Comparison of ENCODE assay signal across 8 mouse cellular contexts in the genomic region with DNA sequence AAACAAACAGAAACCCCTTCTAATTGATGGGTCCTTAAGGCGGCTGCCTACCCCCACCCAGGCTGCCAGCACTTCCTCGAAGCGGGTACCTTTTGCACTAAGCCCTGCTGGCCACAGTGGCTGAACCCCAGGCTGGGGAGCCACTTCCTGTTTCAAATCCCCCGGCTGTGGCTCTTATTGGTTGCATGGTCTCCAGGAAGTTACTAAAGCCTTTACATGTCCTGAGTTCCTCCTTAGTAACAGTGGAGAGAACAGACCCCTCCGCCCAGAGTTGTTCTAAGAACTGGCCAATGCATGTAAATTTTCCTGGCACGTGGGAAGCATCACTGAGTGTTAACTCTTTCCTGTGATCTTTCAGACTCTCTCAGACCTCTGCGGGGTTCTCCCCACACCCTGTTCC. TPM values are rescaled to one million over a fixed set of nuclear protein-coding genes. Genes with fewer than 3 reads are reported as not detected.
DNase-seq lines count a peak whose midpoint lies in the region; ATAC-seq and TF ChIP-seq lines count a peak whose summit lies in the region.

No protein-coding gene starts in this region.

- peak; percentile 58 for ATAC-seq in G1E (ENCODE audit: extremely low read depth, insufficient number of reproducible peaks, low FRiP score, poor library complexity, severe bottlenecking)
- ATAC-seq in heart, embryonic 11.5 days (replicated peaks; ENCODE audit: insufficient number of reproducible peaks, low FRiP score, low TSS enrichment) = no peak
- no peak for ATAC-seq in limb, embryonic 15.5 days (ENCODE audit: insufficient number of reproducible peaks, low FRiP score, low TSS enrichment, low read depth)
- no peak for ATAC-seq in cerebellum, adult (ENCODE audit: insufficient number of reproducible peaks, low FRiP score, low TSS enrichment)

- H3K27ac ChIP-seq in heart, embryonic 11.5 days (ENCODE audit: low read depth, low read length) = 0 out of 2 replicates have a peak overlapping the region, but pooled peaks have one; percentile 22
- H3K27ac ChIP-seq in limb, embryonic 15.5 days = 0 out of 2 replicates have a peak overlapping the region, but pooled peaks have one; percentile 30

- H3K9ac ChIP-seq in heart, embryonic 11.5 days (ENCODE audit: low read depth, low read length) = no peak overlapping the region
- H3K9ac ChIP-seq in limb, embryonic 15.5 days = no peak overlapping the region

- peak; percentile 91 for DNase-seq in A20 (ENCODE audit: low read depth, low spot score)
- peak; percentile 79 for DNase-seq in G1E (ENCODE audit: low spot score)
- peak; percentile 55 to 67 for DNase-seq in monocyte, adult 2 months (ENCODE audit: low read depth in 1 of 2, low spot score in 2 of 2)
- DNase-seq in ovary, postnatal 36 days (ENCODE audit: low spot score) = no peak
- DNase-seq in retina, postnatal 1 day = no peak

- no peaks in the 10 kb centered on the region for H3K27me3 ChIP-seq in G1E (ENCODE audit: insufficient read depth, low read length)
- no peaks in the 10 kb centered on the region for H3K27me3 ChIP-seq in heart, embryonic 11.5 days (ENCODE audit: control insufficient read depth, insufficient read depth, low read length)
- H3K27me3 ChIP-seq in limb, embryonic 15.5 days = no peaks in the 10 kb centered on the region

- H3K4me1 ChIP-seq in G1E (ENCODE audit: insufficient read depth, low read depth, low read length) = peaks cover 76% of the 10 kb centered on the region
- peaks cover 34% of the 10 kb centered on the region for H3K4me1 ChIP-seq in heart, embryonic 11.5 days (ENCODE audit: control insufficient read depth, insufficient read depth, low read length)
- H3K4me1 ChIP-seq in limb, embryonic 15.5 days = peaks cover 44% of the 10 kb centered on the region

- H3K4me3 ChIP-seq in G1E (ENCODE audit: low read depth, low read length) = peak overlapping the region; percentile 71
- no peak overlapping the region for H3K4me3 ChIP-seq in heart, embryonic 11.5 days (ENCODE audit: low read depth, low read length)
- peak overlapping the region; percentile 36; the same call in 1 of the 2 replicates for H3K4me3 ChIP-seq in limb, embryonic 15.5 days

- 37% methylated on average over 7 of the region's 7 CpGs for WGBS in heart, embryonic 11.5 days (ENCODE audit: insufficient replicate concordance)
- WGBS in limb, embryonic 15.5 days = 37% methylated on average over 7 of the region's 7 CpGs

- peaks cover 97% of the 10 kb centered on the region for H3K36me3 ChIP-seq in G1E (replicated peaks)
- H3K36me3 ChIP-seq in heart, embryonic 11.5 days (ENCODE audit: control insufficient read depth, insufficient read depth, low read length) = peaks cover 53% of the 10 kb centered on the region
- peaks cover 76% of the 10 kb centered on the region for H3K36me3 ChIP-seq in limb, embryonic 15.5 days

- H3K4me2 ChIP-seq in heart, embryonic 11.5 days = peak overlapping the region; percentile 53
- H3K4me2 ChIP-seq in limb, embryonic 15.5 days = peak overlapping the region; percentile 51

- no peak for TF ChIP-seq CTCF in G1E (IDR thresholded peaks at IDR 0.05; ENCODE audit: low read depth, low read length)

- H3K9me3 ChIP-seq in G1E (replicated peaks) = no peaks in the 10 kb centered on the region
- H3K9me3 ChIP-seq in heart, embryonic 11.5 days (replicated peaks; ENCODE audit: control insufficient read depth, low read length) = no peaks in the 10 kb centered on the region
- no peaks in the 10 kb centered on the region for H3K9me3 ChIP-seq in limb, embryonic 15.5 days

RNA-seq across cellular contexts. Expression of gene Setd1b, which starts 9.1 kb away (rescaled TPM):
- total RNA-seq in G1E (2014; fragmentation: Nextera tagmentation) (76.5 and 76.7 TPM in 2 replicates), G1E (2017) (2.1 and 2.3 TPM in 2 replicates)
- 89.4 and 90.6 TPM in 2 replicates for polyA plus RNA-seq in G1E (2012)
- polyA plus RNA-seq in heart, embryonic 11.5 days (2014; fragmentation: Nextera tagmentation; extraction: Ambion mirVana) = 6.4 and 8.0 TPM in 2 replicates
- polyA plus RNA-seq in limb, embryonic 15.5 days (2015; fragmentation: Nextera tagmentation; extraction: Ambion mirVana) = 8.9 and 10.4 TPM in 2 replicates

RNA-seq across cellular contexts. Expression of gene Psmd9, which starts 18.1 kb away (rescaled TPM):
- total RNA-seq in G1E (2014; fragmentation: Nextera tagmentation) = 11.6 and 24.2 TPM in 2 replicates
- 22.8 and 25.4 TPM in 2 replicates for total RNA-seq in G1E (2017)
- 50.1 and 65.2 TPM in 2 replicates for polyA plus RNA-seq in G1E (2012)
- 59.5 and 66.7 TPM in 2 replicates for polyA plus RNA-seq in heart, embryonic 11.5 days (2014; fragmentation: Nextera tagmentation; extraction: Ambion mirVana)
- 88.2 and 93.3 TPM in 2 replicates for polyA plus RNA-seq in limb, embryonic 15.5 days (2015; fragmentation: Nextera tagmentation; extraction: Ambion mirVana)

RNA-seq across cellular contexts. Expression of gene Rhof, which starts 18.6 kb away (rescaled TPM):
- total RNA-seq in G1E (2014; fragmentation: Nextera tagmentation) = not detected in 2 replicates
- 0.52 and 1.7 TPM in 2 replicates for total RNA-seq in G1E (2017)
- 0.26 and 0.59 TPM in 2 replicates for polyA plus RNA-seq in G1E (2012)
- polyA plus RNA-seq in heart, embryonic 11.5 days (2014; fragmentation: Nextera tagmentation; extraction: Ambion mirVana) = 1.4 and 1.7 TPM in 2 replicates
- polyA plus RNA-seq in limb, embryonic 15.5 days (2015; fragmentation: Nextera tagmentation; extraction: Ambion mirVana) = 4.9 and 5.7 TPM in 2 replicates

RNA-seq across cellular contexts. Expression of gene Hpd, which starts 31.4 kb away (rescaled TPM):
- total RNA-seq in G1E (2014; fragmentation: Nextera tagmentation) (not detected in 2 replicates), G1E (2017) (not detected in 2 replicates)
- not detected in 2 replicates for polyA plus RNA-seq in G1E (2012)
- polyA plus RNA-seq in heart, embryonic 11.5 days (2014; fragmentation: Nextera tagmentation; extraction: Ambion mirVana) = not detected in 2 replicates
- polyA plus RNA-seq in limb, embryonic 15.5 days (2015; fragmentation: Nextera tagmentation; extraction: Ambion mirVana) = not detected in 2 replicates

Comparison
In these comparisons a context has a peak if more than half of its experiments do, and no peak if none do; other contexts are left out.
1. DNase-seq: peak in A20 (single experiment), G1E (single experiment) and monocyte, adult 2 months (2 of 2); none in ovary, postnatal 36 days (single experiment) and retina, postnatal 1 day (single experiment).